13 mouse cellular contexts compared by ENCODE assay signal in genomic region chr13:63337239-63337960, GRCm38 (mm10).
DNase-seq lines count a peak whose midpoint lies in the region; ATAC-seq and TF ChIP-seq lines count a peak whose summit lies in the region.
"Had no signal": no experiment of that assay in that cellular context is flagged by ENCODE, and none has a peak within 500 bp of the region (broad histone marks: within the 10 kb centered on the region; RNA-seq: fewer than 3 reads in every experiment).

No protein-coding gene starts in this region.

- no peak for DNase-seq in intestine, embryonic 14.5 days (ENCODE audit: low spot score)
- no peak for DNase-seq in cerebellum, postnatal 36 days
- DNase-seq in layer of hippocampus, adult 11-12 months (ENCODE audit: low spot score) = no peak
- no peak for DNase-seq in layer of hippocampus, postnatal 10 days (ENCODE audit: low spot score in 2 of 2)
- DNase-seq: heart, postnatal 14 days; right cerebral cortex, adult 18-20 months; thymus, adult 2 months had no signal

- peak; percentile 39; the same call in 1 of the 2 replicates for ATAC-seq in intestine, embryonic 14.5 days (replicated peaks; ENCODE audit: low FRiP score, low TSS enrichment, low read depth)
- no peak for ATAC-seq in intestine, postnatal 0 days
- ATAC-seq in embryonic facial prominence, embryonic 12.5 days (ENCODE audit: insufficient number of reproducible peaks, insufficient read depth, low FRiP score, low TSS enrichment) = peak; percentile 72
- peak; percentile 52; the same call in 1 of the 2 replicates for ATAC-seq in hindbrain, embryonic 15.5 days (ENCODE audit: low FRiP score, low read depth)
- ATAC-seq in neural tube, embryonic 13.5 days (ENCODE audit: low read depth) = peak; percentile 36; the same call in 1 of the 2 replicates

- no peak overlapping the region for H3K27ac ChIP-seq in intestine, embryonic 14.5 days (ENCODE audit: low read depth)
- no peak overlapping the region for H3K27ac ChIP-seq in intestine, postnatal 0 days (ENCODE audit: low read depth, low read length)
- no peak overlapping the region for H3K27ac ChIP-seq in embryonic facial prominence, embryonic 12.5 days
- H3K27ac ChIP-seq in hindbrain, embryonic 15.5 days (replicated peaks) = no peak overlapping the region
- peak overlapping the region; percentile 49 for H3K27ac ChIP-seq in neural tube, embryonic 13.5 days (replicated peaks)
- H3K27ac ChIP-seq: midbrain, embryonic 12.5 days had no signal

- H3K4me2 ChIP-seq in intestine, embryonic 14.5 days (ENCODE audit: low read length) = no peak overlapping the region
- no peak overlapping the region for H3K4me2 ChIP-seq in intestine, postnatal 0 days (replicated peaks; ENCODE audit: low read depth)
- H3K4me2 ChIP-seq in embryonic facial prominence, embryonic 12.5 days (replicated peaks) = no peak overlapping the region
- H3K4me2 ChIP-seq in hindbrain, embryonic 15.5 days = 0 out of 2 replicates have a peak overlapping the region, but pooled peaks have one; percentile 13
- no peak overlapping the region for H3K4me2 ChIP-seq in neural tube, embryonic 13.5 days
- H3K4me2 ChIP-seq: midbrain, embryonic 12.5 days had no signal

- no peak overlapping the region for H3K4me3 ChIP-seq in intestine, embryonic 14.5 days (ENCODE audit: low read depth, low read length)
- no peak overlapping the region for H3K4me3 ChIP-seq in intestine, postnatal 0 days (ENCODE audit: low read depth, low read length)
- H3K4me3 ChIP-seq in embryonic facial prominence, embryonic 12.5 days = no peak overlapping the region
- H3K4me3 ChIP-seq in hindbrain, embryonic 15.5 days = no peak overlapping the region
- no peak overlapping the region for H3K4me3 ChIP-seq in neural tube, embryonic 13.5 days
- H3K4me3 ChIP-seq: midbrain, embryonic 12.5 days had no signal

- no peak overlapping the region for H3K9ac ChIP-seq in intestine, embryonic 14.5 days (ENCODE audit: low read length)
- no peak overlapping the region for H3K9ac ChIP-seq in intestine, postnatal 0 days (ENCODE audit: low read depth, low read length)
- no peak overlapping the region for H3K9ac ChIP-seq in embryonic facial prominence, embryonic 12.5 days
- no peak overlapping the region for H3K9ac ChIP-seq in hindbrain, embryonic 15.5 days
- H3K9ac ChIP-seq in neural tube, embryonic 13.5 days = peak overlapping the region; percentile 13
- H3K9ac ChIP-seq: midbrain, embryonic 12.5 days had no signal

- WGBS in intestine, embryonic 14.5 days = 56% methylated on average over 8 of the region's 8 CpGs
- WGBS in intestine, postnatal 0 days = 60% methylated on average over 8 of the region's 8 CpGs
- WGBS in embryonic facial prominence, embryonic 12.5 days = 29% methylated on average over 8 of the region's 8 CpGs
- 47% methylated on average over 8 of the region's 8 CpGs for WGBS in hindbrain, embryonic 15.5 days
- WGBS in neural tube, embryonic 13.5 days = 51% methylated on average over 8 of the region's 8 CpGs

- no peaks in the 10 kb centered on the region for H3K27me3 ChIP-seq in intestine, embryonic 14.5 days (replicated peaks; ENCODE audit: control insufficient read depth, insufficient read depth, low read length)
- H3K27me3 ChIP-seq in intestine, postnatal 0 days (replicated peaks; ENCODE audit: control insufficient read depth, insufficient read depth, low read length) = no peaks in the 10 kb centered on the region
- H3K27me3 ChIP-seq in embryonic facial prominence, embryonic 12.5 days = no peaks in the 10 kb centered on the region
- no peaks in the 10 kb centered on the region for H3K27me3 ChIP-seq in hindbrain, embryonic 15.5 days
- H3K27me3 ChIP-seq in neural tube, embryonic 13.5 days = no peaks in the 10 kb centered on the region
- H3K27me3 ChIP-seq: CH12.LX had no signal

- H3K9me3 ChIP-seq in intestine, embryonic 14.5 days (ENCODE audit: control insufficient read depth, low read length) = no peaks in the 10 kb centered on the region
- no peaks in the 10 kb centered on the region for H3K9me3 ChIP-seq in intestine, postnatal 0 days (ENCODE audit: control insufficient read depth)
- H3K9me3 ChIP-seq in embryonic facial prominence, embryonic 12.5 days = no peaks in the 10 kb centered on the region
- H3K9me3 ChIP-seq in hindbrain, embryonic 15.5 days = no peaks in the 10 kb centered on the region
- H3K9me3 ChIP-seq in neural tube, embryonic 13.5 days = no peaks in the 10 kb centered on the region
- H3K9me3 ChIP-seq: midbrain, embryonic 12.5 days had no signal

- peaks cover 8% of the 10 kb centered on the region; the same call in 1 of the 2 replicates for H3K4me1 ChIP-seq in intestine, embryonic 14.5 days (replicated peaks; ENCODE audit: control insufficient read depth, insufficient read depth, low read length)
- H3K4me1 ChIP-seq in intestine, postnatal 0 days (replicated peaks; ENCODE audit: control insufficient read depth, insufficient read depth, low read length) = no peaks in the 10 kb centered on the region
- H3K4me1 ChIP-seq in embryonic facial prominence, embryonic 12.5 days = peaks cover 22% of the 10 kb centered on the region
- peaks cover 15% of the 10 kb centered on the region for H3K4me1 ChIP-seq in hindbrain, embryonic 15.5 days (replicated peaks)
- H3K4me1 ChIP-seq in neural tube, embryonic 13.5 days (replicated peaks) = peaks cover 25% of the 10 kb centered on the region

- no peaks in the 10 kb centered on the region; the same call in 1 of the 2 replicates for H3K36me3 ChIP-seq in intestine, embryonic 14.5 days (ENCODE audit: control insufficient read depth, insufficient read depth, low read length)
- no peaks in the 10 kb centered on the region for H3K36me3 ChIP-seq in intestine, postnatal 0 days (ENCODE audit: control insufficient read depth, insufficient read depth)
- no peaks in the 10 kb centered on the region for H3K36me3 ChIP-seq in embryonic facial prominence, embryonic 12.5 days
- H3K36me3 ChIP-seq in hindbrain, embryonic 15.5 days = no peaks in the 10 kb centered on the region
- H3K36me3 ChIP-seq in neural tube, embryonic 13.5 days = no peaks in the 10 kb centered on the region

- TF ChIP-seq CTCF in intestine, postnatal 0 days (IDR thresholded peaks at IDR 0.05; ENCODE audit: low read depth) = no peak
